Mouse (Mus musculus) CH12.LX (cell line): Measurements from ENCODE around the gene Esrra. TPM values are rescaled to one million over a fixed set of nuclear protein-coding genes. Genes with fewer than 3 reads are reported as not detected.

ENCODE experiments used
- DNase-seq: peaks from one replicate; pipeline ENCODE4 v3.0.0-alpha.2; 2013; ENCODE audit errors: extremely low read depth
- H3K27ac ChIP-seq: 2 replicates; pipeline ENCODE4 v1.5.1; 2012; ENCODE audit warnings: low read depth, mild to moderate bottlenecking, control low read depth, moderate library complexity; ENCODE audit not compliant: insufficient read depth
- H3K27me3 ChIP-seq: replicated peaks from 2 replicates; pipeline ENCODE3; 2012; ENCODE audit warnings: inconsistent platforms
- H3K36me3 ChIP-seq, 2 experiments: replicated peaks in 1 of 2; 2 replicates each; pipeline versions ENCODE3 to v1.6.1; 2012; ENCODE audit warnings: inconsistent platforms in 1 of 2, low read length in 1 of 2, mild to moderate bottlenecking in 1 of 2, mixed read lengths in 1 of 2, moderate library complexity in 1 of 2; ENCODE audit not compliant: control insufficient read depth in 1 of 2, insufficient read depth in 1 of 2
- H3K4me1 ChIP-seq, 2 experiments: 2 replicates each; pipeline ENCODE4 v1.6.1; 2012; ENCODE audit warnings: inconsistent platforms in 1 of 2, moderate library complexity in 1 of 2; ENCODE audit not compliant: insufficient read depth in 2 of 2, control insufficient read depth in 1 of 2
- H3K4me2 ChIP-seq: 2 replicates; pipeline ENCODE4 v1.6.1; 2012; ENCODE audit warnings: low read depth, mild to moderate bottlenecking, control low read depth; ENCODE audit not compliant: poor library complexity, insufficient read depth, severe bottlenecking
- H3K4me3 ChIP-seq, 3 experiments: fragments of 150-350 bp in 1 of 3; sonication (generic) in 1 of 3; replicated peaks in 1 of 3; 2 replicates each; pipeline versions ENCODE3 to v1.5.1; 2011 to 2012; ENCODE audit warnings: low read depth in 2 of 3, low read length in 2 of 3, mild to moderate bottlenecking in 2 of 3, moderate library complexity in 2 of 3, control low read depth in 1 of 3, improper control_type of control experiment in 1 of 3, inconsistent platforms in 1 of 3, mixed read lengths in 1 of 3; ENCODE audit not compliant: poor library complexity in 1 of 3
- H3K79me2 ChIP-seq: replicated peaks from 2 replicates; pipeline ENCODE4 v1.6.1; 2012; ENCODE audit warnings: mild to moderate bottlenecking, moderate library complexity; ENCODE audit not compliant: control insufficient read depth, poor library complexity, insufficient read depth, severe bottlenecking; ENCODE audit errors: extremely low read depth
- H3K9ac ChIP-seq: 2 replicates; pipeline ENCODE4 v1.6.1; 2012; ENCODE audit warnings: low read depth, mild to moderate bottlenecking, control low read depth, moderate library complexity; ENCODE audit not compliant: insufficient read depth
- H3K9me3 ChIP-seq: replicated peaks from 2 replicates; pipeline ENCODE3; 2012; ENCODE audit warnings: low read length, inconsistent platforms, mixed read lengths
- CHD1 ChIP-seq: IDR thresholded peaks from 2 replicates; pipeline ENCODE4 v1.6.1; 2012; ENCODE audit warnings: low read depth, low read length, improper control_type of control experiment, inconsistent platforms
- CHD2 ChIP-seq: IDR thresholded peaks from 2 replicates; pipeline ENCODE4 v1.6.1; 2011; ENCODE audit warnings: low read length, improper control_type of control experiment
- CTCF ChIP-seq, 2 experiments: IDR thresholded peaks in 1 of 2; conservative IDR thresholded peaks in 1 of 2; 2 replicates each; pipeline ENCODE4 v1.5.1; 2011 to 2012; ENCODE audit warnings: low read depth in 2 of 2, low read length in 2 of 2, improper control_type of control experiment in 1 of 2, inconsistent platforms in 1 of 2, mild to moderate bottlenecking in 1 of 2, moderate library complexity in 1 of 2
- ELF1 ChIP-seq: IDR thresholded peaks from 2 replicates; pipeline ENCODE4 v1.6.1; 2014; ENCODE audit warnings: low read depth, mild to moderate bottlenecking, inconsistent platforms, low read length, improper control_type of control experiment
- GABPA ChIP-seq: IDR thresholded peaks from 2 replicates; pipeline ENCODE4 v1.6.1; 2012; ENCODE audit warnings: low read depth, low read length, improper control_type of control experiment, inconsistent platforms; ENCODE audit not compliant: insufficient replicate concordance
- KAT2A ChIP-seq: IDR thresholded peaks from 2 replicates; pipeline ENCODE4 v1.6.1; 2012; ENCODE audit warnings: low read length, improper control_type of control experiment, inconsistent platforms; ENCODE audit not compliant: insufficient replicate concordance
- MAZ ChIP-seq: IDR thresholded peaks from 2 replicates; pipeline ENCODE4 v1.6.1; 2012; ENCODE audit warnings: low read depth, mild to moderate bottlenecking, inconsistent platforms, low read length, improper control_type of control experiment, moderate library complexity
- MEF2A ChIP-seq: IDR thresholded peaks from 2 replicates; pipeline ENCODE4 v1.6.1; 2014; ENCODE audit warnings: low read depth, mild to moderate bottlenecking, inconsistent platforms, low read length, improper control_type of control experiment, borderline replicate concordance
- MXI1 ChIP-seq: IDR thresholded peaks from 2 replicates; pipeline ENCODE4 v1.6.1; 2011; ENCODE audit warnings: mild to moderate bottlenecking, low read depth, low read length, improper control_type of control experiment
- NRF1 ChIP-seq: IDR thresholded peaks from 2 replicates; pipeline ENCODE4 v1.6.1; 2014; ENCODE audit warnings: low read depth, mild to moderate bottlenecking, inconsistent platforms, low read length, improper control_type of control experiment, moderate library complexity
- POLR2AphosphoS2 ChIP-seq: IDR thresholded peaks from 2 replicates; pipeline ENCODE4 v1.6.1; 2011; ENCODE audit warnings: low read depth, low read length, improper control_type of control experiment
- SIN3A ChIP-seq: IDR thresholded peaks from 2 replicates; pipeline ENCODE4 v1.6.1; 2012; ENCODE audit warnings: low read length, improper control_type of control experiment, inconsistent platforms
- SMC3 ChIP-seq: IDR thresholded peaks from 2 replicates; pipeline ENCODE4 v1.6.1; 2011; ENCODE audit warnings: low read depth, low read length, improper control_type of control experiment
- UBTF ChIP-seq: IDR thresholded peaks from 2 replicates; pipeline ENCODE4 v1.6.1; 2012; ENCODE audit warnings: low read depth, mild to moderate bottlenecking, inconsistent platforms, low read length, improper control_type of control experiment, moderate library complexity
- USF1 ChIP-seq: IDR thresholded peaks from 2 replicates; pipeline ENCODE4 v1.6.1; 2014; ENCODE audit warnings: low read depth, mild to moderate bottlenecking, inconsistent platforms, low read length, improper control_type of control experiment
- USF2 ChIP-seq: conservative IDR thresholded peaks from 2 replicates; pipeline ENCODE4 v1.6.1; 2011; ENCODE audit warnings: low read depth, low read length, improper control_type of control experiment
- ZC3H11A ChIP-seq: IDR thresholded peaks from 2 replicates; pipeline ENCODE4 v1.6.1; 2012; ENCODE audit warnings: low read depth, mild to moderate bottlenecking, inconsistent platforms, low read length, improper control_type of control experiment
- ZKSCAN1 ChIP-seq: IDR thresholded peaks from 2 replicates; pipeline ENCODE4 v1.6.1; 2012; ENCODE audit warnings: low read depth, inconsistent platforms, low read length, improper control_type of control experiment, borderline replicate concordance
- ZMIZ1 ChIP-seq: IDR thresholded peaks from 2 replicates; pipeline ENCODE4 v1.6.1; 2012; ENCODE audit warnings: low read depth, mild to moderate bottlenecking, inconsistent platforms, low read length, improper control_type of control experiment
- ZNF384 ChIP-seq: IDR thresholded peaks from 2 replicates; pipeline ENCODE4 v1.6.1; 2012; ENCODE audit warnings: low read depth, low read length, improper control_type of control experiment, inconsistent platforms
- dilution Hi-C: fragments of 300-500 bp; cut with MboI; formaldehyde crosslinking; loops from 2 replicates; pipeline ENCODE4 v1.14.3; 2020; ENCODE audit warnings: low sequenced_read_pairs; ENCODE audit not compliant: extremely low pct_unique_long_range_greater_than_20kb, extremely low pct_ligation_motif_present
- in situ Hi-C: fragments of 300-500 bp; cut with MboI; formaldehyde crosslinking; loops from 3 replicates; pipeline ENCODE4 v1.14.3; 2019; ENCODE audit warnings: low sequenced_read_pairs, low pct_ligation_motif_present, low pct_unique_long_range_greater_than_20kb, mixed read lengths
- polyA plus RNA-seq: library from polyadenylated mRNA; unstranded; fragments of >175 nt; gene quantifications from 2 replicates; pipeline ENCODE4 v1.2.1, GENCODE M21; 2012; ENCODE audit warnings: low read depth; ENCODE audit not compliant: insufficient read length
- total RNA-seq, 2 experiments: library from RNA; depleted of rRNA; stranded (reverse); fragments of 300-350 nt in 1 of 2; fragments of >200 nt in 1 of 2; gene quantifications; 2 replicates each; pipeline ENCODE4 v1.2.3; 2012 to 2014

The Esrra gene
- total and polyA plus RNA-seq, 3 experiments: 13.6 to 28.7 (median 15.6) TPM

DNA sequence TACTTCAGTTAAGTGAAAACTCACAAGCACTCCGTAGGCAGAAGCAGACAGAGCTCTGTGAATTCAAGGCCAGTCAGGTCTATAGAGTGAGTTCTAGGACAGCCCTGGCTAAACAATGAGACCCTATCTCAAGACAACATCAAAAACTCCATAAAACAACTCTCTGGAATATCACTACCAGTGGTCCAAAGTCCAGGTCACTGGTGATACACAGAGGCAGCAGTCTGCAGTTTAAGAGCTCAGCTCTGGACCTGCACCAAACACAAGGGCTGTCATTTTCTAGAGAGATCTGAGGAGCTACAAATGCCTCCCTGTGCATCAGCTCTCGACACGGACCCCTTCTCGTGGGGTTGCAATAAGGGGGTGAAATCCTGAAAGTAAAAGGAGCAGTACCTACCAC lies 3.3 kb downstream of the Esrra start:
- no peak overlapping the region for H3K9ac ChIP-seq
- no peak overlapping the region for H3K4me2 ChIP-seq
- H3K4me3 ChIP-seq: no peak overlapping the region
- no peak overlapping the region for H3K27ac ChIP-seq
- 0 out of 2 replicates have a peak, but pooled peaks cover 3% of the 10 kb centered on the region for H3K79me2 ChIP-seq
- dilution Hi-C loops (no loop called here), in situ Hi-C loops (no loop called here)
- H3K27me3 ChIP-seq: peaks cover 2% of the 10 kb centered on the region
- H3K4me1 ChIP-seq: peaks cover 7 to 27% of the 10 kb centered on the region in 2 experiments
- TF ChIP-seq MAZ (no peak), POLR2AphosphoS2 (no peak), CTCF (conservative IDR thresholded peaks at IDR 0.05 in 1 of 2, IDR thresholded peaks at IDR 0.05 in 1 of 2; ENCODE audit: low read depth in 2 of 2, low read length in 2 of 2) (no peak), USF1 (no peak), SIN3A (no peak), UBTF (no peak), ZKSCAN1 (no peak), SMC3 (no peak), ZMIZ1 (no peak), CHD1 (no peak), ELF1 (no peak), KAT2A (no peak), GABPA (no peak), USF2 (no peak), ZNF384 (no peak), MEF2A (no peak), NRF1 (no peak), ZC3H11A (no peak)
- no peak for DNase-seq
- peaks cover 8 to 55% of the 10 kb centered on the region in 2 experiments for H3K36me3 ChIP-seq
- H3K9me3 ChIP-seq: no peaks in the 10 kb centered on the region

DNA sequence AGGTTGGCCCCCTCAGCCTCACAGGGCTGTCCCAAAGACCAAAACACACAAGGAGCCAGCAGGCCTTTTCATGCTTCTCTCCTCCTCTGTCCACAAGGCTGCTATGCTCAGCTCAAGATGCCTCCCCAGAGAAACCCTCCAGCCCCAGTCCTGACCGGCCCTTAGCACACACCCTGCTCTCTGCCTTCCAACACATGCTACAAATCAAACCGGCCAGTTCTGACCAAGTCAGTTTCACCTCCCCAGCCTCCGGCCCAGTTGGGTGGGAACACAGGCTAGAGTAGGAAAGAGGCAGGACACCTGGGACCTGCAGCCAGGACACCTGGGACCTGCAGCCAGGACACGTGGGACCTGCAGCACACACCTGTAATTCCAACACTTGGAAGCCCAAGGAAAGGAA lies 5.1 kb downstream of the Esrra start:
- in situ Hi-C loops: no loop called here
- H3K27ac ChIP-seq: no peak overlapping the region
- dilution Hi-C loops: no loop called here

More for the DNA sequence above, 5.1 kb downstream of the Esrra start:
- H3K4me3 ChIP-seq: no peak overlapping the region
- H3K27me3 ChIP-seq: no peaks in the 10 kb centered on the region
- TF ChIP-seq CHD2 (no peak), MAZ (no peak), USF1 (no peak), ZC3H11A (no peak), ZNF384 (no peak), MXI1 (no peak), ZKSCAN1 (no peak), MEF2A (no peak)
- H3K9me3 ChIP-seq: no peaks in the 10 kb centered on the region
- no peak overlapping the region for H3K9ac ChIP-seq
- H3K4me2 ChIP-seq: no peak overlapping the region
- peaks cover 3% of the 10 kb centered on the region; the same call in 1 of the 2 replicates for H3K79me2 ChIP-seq
- DNase-seq: no peak
- peaks cover 26 to 74% of the 10 kb centered on the region in 2 experiments for H3K36me3 ChIP-seq
- peaks cover 11 to 23% of the 10 kb centered on the region in 2 experiments for H3K4me1 ChIP-seq
